Mouse (Mus musculus) heart, postnatal 36 days (tissue): Measurements from ENCODE around the gene Slc25a13. TPM values are rescaled to one million over a fixed set of nuclear protein-coding genes. Genes with fewer than 3 reads are reported as not detected.

Source experiments
- DNase-seq, 2 experiments: peaks; one replicate each; pipeline ENCODE4 v3.0.0; 2021 to 2022
- intact Hi-C: fragments of 180-260 bp; cut with DNase I; formaldehyde crosslinking; loops from one replicate; pipeline ENCODE4 v1.15.1; 2025
- total RNA-seq, 2 experiments: library from RNA; stranded (reverse); gene quantifications; 2 replicates each; pipeline ENCODE4 v1.2.3; 2021

Slc25a13 gene
- total RNA-seq, 2 experiments from 2014 or later: 146 to 153 TPM

- DNase-seq: no peak
These were observed 147.0 kb downstream of the Slc25a13 start for GRCm38 (mm10) chr6:6070015-6070414.

DNA sequence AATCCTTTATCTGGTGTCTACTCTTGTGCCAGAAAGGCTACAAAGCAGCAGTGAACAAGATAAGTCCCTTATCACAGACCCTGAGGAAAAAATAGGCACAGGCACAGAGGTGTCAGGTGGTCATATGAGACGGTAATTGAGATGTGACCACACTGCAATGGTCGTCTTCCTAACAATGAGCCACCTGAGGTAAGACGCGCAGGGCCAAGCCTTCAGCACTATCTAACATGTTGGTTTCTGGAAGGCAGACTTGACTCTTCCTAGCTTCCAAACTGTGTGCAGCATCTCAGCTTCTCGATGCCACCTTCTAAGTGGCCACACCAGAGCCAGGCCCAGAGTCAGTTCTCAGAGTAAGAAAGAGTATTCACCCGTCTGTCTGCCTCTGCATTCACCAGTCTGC lies 149.8 kb downstream of the Slc25a13 start:
- DNase-seq: peak in 1 of 2 experiments; percentile 10
- intact Hi-C loops: no loop called here

More at GRCm38 (mm10) chr6:6070015-6070414, 147.0 kb downstream of the Slc25a13 start:
- intact Hi-C loops: no loop called here

GRCm38 (mm10) chr6:6058548-6058947 lies 158.4 kb downstream of the Slc25a13 start:
- DNase-seq: no peak
- intact Hi-C loops: no loop called here

DNA sequence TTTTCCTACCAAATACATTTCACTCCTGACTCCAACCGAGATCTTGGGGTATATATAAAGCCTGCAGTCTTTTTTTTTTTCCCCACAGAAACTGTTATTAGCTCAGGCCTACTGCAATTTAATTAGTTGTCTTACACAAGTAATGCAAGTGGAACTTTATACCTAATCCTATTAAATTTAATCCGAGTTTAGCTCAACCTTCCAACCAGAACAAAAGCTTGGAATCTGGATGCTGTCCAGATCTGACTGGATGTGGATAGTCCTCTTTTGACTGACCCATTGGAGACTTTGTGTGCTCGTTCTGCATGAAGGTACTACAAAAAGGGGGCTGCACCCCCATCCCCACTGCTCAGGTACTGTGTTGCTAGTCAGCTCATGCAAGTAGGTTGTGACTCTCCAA lies 163.0 kb downstream of the Slc25a13 start:
- intact Hi-C loops: no loop called here
- DNase-seq: no peak

DNA sequence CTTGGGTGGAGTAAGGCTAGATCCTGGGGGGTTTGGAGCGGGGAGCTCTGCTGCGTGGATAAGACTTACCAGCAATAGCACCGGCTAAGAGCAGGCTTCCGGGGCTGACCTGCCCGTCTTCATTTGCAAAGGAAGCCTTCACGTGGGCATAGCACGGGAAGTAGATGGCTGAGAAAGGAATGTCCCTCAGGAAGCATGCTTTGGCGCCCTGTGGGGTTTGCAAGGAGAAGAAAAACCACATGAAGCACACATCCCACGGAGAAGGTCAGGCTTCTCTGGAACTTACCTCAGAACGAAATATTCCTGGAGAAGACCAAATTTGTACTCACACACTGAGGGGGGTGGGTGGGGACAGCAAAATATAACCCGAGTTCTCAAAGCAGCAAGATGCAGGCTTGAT lies 164.3 kb downstream of the Slc25a13 start:
- DNase-seq: no peak
- intact Hi-C loops: no loop called here

DNA sequence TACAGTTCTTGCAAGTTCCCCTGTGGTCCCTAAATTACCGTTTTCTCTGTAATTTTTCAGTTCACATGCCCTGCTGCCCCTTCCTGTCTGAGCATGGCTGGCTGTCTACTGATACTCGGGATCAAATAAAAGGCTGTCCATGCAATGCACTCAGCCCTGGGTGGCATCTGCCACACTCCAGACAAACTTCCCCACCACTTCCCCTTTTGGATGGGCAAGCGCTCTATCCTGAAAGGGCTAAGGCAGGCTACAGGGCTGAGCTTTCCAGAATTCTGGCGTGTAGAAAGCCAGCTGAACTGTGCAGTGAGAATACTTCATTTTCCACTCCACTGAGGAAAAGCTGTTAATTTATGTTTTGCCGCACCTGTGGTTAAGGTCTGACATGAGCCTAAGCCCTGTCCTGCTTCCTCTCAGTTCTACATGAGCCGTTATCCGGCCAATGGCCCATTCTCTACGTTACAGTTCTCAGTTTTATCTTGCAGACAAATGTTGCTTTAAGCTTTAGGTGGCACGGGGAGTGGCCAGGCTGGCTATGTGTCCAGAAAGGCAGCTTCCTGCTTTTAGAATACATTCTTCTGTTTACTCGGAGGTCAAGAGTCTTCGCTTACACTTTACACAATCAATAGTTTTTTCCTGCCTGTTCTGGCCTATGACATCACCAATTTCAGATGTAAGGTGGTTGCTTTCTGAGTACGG lies 170.1 kb downstream of the Slc25a13 start:
- DNase-seq: no peak
- intact Hi-C loops: no loop called here

DNA sequence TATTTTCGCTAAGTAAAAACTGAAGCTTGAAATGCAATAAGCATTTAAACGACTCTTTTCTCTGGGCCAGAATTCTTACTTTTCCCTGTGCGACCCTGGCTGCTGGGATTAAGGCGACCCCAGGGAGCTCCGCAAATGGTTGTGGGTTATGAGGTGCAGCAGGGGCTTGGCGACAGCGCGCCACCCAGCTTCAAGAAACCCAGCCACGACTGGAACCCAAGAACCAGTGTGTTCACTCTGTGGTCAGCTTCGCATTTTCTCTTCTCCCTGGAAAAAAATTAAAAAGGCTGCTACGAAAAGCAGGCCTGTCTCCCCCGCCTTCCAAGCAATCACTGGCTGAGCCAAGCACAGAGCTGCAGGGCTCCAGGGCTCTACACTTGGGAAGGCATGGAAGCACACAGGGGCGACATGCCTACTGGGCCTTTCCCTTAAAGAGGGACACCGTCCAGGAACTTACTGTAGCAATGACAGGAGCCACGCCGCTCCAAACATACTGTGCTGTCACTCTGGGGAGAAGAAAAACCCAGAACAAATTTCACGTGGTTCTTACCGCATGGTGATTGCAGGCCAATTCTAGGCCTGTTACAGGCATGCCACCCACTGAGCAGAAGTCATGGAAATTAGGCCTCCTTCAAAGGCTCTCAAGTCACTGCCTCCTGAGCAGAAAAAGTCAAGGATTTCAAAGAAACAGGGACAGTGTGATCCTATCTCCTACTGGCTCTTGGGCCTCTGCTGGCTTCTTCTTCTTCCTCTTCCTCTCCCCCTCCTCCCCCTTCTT lies 178.0 kb downstream of the Slc25a13 start:
- intact Hi-C loops: no loop called here
- no peak for DNase-seq

- DNase-seq: no peak
- intact Hi-C loops: no loop called here
These were observed 189.3 kb downstream of the Slc25a13 start for GRCm38 (mm10) chr6:6027664-6028063.

- intact Hi-C loops: no loop called here
- no peak for DNase-seq
These were observed 193.0 kb downstream of the Slc25a13 start for GRCm38 (mm10) chr6:6023976-6024375.

DNA sequence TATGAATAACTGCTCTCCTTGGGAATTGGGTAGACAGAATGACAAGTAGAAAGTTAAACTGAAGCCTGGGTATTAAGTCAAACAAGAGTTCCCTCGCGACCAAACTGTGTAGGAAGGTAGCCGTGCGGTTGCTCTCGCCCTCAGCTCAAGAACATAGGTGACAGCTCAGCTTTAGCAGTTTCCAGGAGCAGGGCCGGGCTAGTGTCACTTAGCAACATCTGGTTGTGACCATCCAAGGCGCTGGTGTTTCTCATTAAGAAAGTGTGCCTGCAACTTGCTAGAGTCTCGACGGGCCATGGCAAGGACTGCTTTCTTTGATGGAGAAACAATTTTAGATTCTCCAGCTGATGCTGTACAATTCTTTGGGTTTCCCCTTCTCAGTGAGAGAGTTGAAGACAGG lies 200.0 kb downstream of the Slc25a13 start:
- intact Hi-C loops: no loop called here

DNA sequence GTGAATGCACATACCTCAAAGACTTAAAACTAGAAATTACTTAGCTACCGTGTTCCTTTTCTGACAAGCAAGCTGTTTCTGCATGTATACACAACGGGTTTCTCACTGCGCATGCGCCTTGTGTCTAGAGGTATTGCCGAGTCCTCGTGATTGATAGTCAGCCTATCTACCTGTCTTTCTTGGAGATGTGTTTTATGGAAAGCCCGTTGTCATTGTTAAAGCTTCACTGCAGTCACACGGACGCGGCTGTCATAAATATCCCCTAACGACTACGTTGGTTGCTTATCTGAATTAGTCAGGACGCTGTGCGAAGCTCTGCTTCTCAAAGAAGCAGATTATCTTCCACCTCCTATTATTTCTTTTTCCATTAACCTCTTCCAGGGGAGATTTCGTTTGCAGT lies 201.4 kb downstream of the Slc25a13 start:
- intact Hi-C loops: no loop called here
- DNase-seq: no peak

More for the DNA sequence above, 200.0 kb downstream of the Slc25a13 start:
- no peak for DNase-seq

DNA sequence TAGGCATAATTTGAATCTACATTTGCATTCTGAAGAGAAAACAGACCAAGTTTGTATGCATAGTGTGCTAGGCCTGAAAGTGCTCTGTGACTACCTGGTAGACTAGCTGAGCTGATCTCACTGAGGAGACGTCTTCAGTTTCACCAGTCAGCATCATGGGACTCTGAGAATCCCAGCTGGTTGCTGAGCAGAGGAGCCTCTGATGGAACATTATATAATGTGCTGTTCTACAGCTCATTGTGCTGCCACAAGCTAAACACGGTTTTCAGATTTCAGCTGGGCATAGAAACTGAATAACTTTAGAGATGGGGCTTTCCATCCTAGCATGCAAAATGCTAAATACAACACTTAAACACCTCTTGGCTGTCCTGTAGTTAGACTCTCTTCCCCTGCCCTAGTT lies 205.6 kb downstream of the Slc25a13 start:
- intact Hi-C loops: no loop called here
- DNase-seq: no peak

DNA sequence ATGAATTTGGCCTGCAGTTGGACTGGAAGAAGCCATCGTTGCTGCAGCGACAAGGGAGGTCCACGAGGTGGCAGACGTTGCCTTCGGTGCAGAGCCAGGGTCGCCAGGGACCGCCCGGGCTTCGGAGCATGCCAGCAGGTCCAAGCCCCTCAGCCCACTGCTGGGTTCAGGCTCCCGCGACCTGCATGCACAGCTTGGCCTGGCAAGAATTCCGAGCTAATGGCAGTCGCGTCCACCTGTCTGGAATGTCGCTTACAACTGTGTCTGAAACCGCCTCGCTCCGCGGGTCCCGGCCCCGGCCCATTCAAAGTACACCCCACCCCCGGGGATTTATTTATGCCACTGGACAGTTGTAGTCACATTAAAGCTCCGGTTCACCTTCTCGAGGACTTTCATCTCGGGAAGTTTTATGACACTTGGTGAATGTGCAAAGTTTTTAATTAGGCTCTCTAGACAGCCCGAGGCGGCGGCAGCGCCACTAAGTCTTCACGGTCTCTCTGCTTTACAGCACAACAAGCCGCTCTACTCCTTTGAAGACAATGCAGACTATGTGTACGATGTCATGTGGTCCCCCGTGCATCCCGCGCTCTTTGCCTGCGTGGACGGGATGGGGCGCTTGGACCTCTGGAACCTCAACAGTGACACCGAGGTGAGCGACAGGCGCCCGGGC lies 211.1 kb downstream of the Slc25a13 start:
- peak; percentile 67 to 72 for DNase-seq
- intact Hi-C loops: loop anchor here (1.0 to 5.0 kb wide), 3 partner anchors 571 to 909 kb away; partner anchors contain the start of gene Sem1

DNA sequence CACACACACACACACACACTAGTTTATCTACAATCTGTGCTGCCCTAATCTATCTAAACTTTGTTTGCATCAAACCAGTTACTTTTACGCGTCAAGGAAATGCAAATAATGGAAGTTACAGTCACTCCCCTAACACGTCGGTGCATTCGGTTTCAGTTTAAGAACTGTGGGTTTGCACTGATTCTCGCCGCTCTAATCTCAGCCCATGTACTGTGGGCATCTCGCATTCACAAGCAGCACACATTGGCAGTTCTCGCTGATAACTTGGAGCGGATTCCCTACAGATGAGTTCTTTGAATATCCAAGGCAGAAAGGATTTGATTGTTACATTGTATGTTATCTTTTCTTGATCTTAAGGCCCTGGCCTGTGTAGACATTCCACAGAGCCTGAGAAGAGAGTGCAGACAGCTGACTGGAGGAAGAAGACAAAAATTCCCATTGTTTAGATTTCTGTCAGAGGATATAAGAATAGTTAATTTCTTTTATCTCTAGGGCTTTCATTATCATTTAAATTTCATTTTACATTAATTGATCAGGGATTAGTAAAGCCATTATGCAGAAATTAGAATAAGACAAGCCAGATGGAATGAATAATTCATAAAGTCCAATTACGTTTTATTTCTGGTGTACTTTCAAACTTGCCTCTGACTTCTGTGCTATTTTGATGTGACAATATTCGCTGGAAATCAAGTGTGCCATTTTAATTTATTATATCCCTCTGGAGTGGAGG lies 212.1 kb downstream of the Slc25a13 start:
- intact Hi-C loops: loop anchor here (1.0 to 5.0 kb wide), 2 partner anchors 572 to 880 kb away; partner anchors contain the start of gene Sem1
- DNase-seq: no peak

DNA sequence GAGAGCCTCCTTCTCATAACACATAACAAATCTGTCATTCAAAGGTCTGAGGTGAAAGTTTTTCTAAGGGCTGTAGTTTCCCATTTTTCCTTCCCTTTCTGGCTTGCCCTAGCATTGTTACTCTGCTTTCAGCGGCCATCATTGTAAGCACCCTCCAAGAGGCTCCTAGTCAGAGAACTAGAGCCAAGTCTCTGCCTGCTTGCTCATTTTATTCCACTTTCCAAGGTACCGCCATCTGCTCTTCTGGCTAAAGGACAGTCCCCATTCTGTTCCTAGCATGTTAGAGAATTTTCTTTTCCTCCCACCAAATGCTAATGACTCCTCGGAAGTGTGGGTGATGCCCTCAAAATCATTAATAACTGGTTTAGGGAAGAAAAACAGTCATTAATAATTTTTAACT lies 214.9 kb downstream of the Slc25a13 start:
- intact Hi-C loops: no loop called here
- no peak for DNase-seq

DNA sequence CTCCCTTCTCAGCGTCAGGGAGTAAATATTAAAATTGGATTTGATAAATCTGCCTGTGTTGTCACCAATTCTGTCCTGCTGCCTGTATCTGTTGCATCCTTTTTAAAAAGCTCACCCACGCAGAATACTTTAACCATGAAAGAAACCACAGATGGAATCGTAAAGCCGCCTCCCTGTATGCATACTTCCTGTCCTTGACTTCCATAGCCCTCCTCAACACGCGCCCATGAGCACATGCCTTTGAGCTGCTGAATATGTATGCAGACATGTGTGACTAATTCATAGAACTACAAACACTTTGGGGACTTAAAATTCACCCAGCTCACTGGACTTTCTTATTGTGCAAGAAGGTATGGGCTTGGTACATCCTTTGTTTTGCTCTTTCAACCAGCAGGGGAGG lies 219.4 kb downstream of the Slc25a13 start:
- no peak for DNase-seq
- intact Hi-C loops: no loop called here

GRCm38 (mm10) chr6:5993056-5993455 lies 223.9 kb downstream of the Slc25a13 start:
- intact Hi-C loops: no loop called here
- DNase-seq: no peak

DNA sequence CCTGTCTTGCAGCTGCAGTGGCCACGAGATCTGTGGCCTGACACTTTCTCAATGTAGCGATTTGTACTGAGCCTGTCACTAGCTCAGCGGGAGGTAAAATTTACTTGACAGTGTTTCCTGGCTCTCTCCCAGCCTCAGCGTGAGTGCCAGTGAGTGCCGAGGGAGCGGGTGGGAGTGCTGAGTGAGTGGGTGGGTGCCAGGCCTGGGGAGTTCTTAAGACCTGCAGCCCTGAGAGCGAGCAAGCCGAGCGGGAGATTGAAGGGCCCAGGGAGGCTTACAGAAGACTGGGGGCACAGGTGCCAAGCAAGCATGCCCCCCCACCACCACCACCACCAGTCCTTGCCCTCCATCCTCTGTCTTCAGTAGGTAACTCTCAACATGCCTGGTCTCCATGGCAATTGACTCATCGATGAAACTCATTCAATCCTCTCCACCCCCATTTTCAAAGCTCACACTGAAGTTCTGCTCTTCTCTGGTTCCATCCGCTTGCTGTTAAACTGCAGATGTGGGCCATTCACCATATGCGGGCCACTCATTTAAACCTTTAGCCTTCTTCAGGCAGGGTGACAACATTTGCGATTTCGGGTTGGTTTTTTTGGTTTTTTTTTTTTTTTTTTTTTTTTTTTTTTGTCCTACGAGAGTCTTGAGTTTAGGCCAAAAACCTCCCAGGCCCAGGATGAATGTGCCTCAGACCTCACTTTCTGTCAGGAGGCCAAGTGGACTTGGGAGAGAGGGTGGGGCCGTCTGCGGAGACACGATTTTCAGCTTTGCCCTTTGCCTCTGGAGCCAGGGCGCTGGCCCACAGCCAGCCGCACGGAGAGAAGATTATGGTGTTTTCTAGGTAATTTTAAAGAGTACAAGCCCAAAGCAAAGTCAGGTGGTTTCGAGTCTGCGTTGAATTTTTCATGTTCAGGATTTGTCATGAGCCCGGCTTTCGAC lies 224.9 kb downstream of the Slc25a13 start:
- intact Hi-C loops: no loop called here
- peak; percentile 38 to 39 for DNase-seq

- DNase-seq: no peak
- intact Hi-C loops: no loop called here
These were observed 225.7 kb downstream of the Slc25a13 start for GRCm38 (mm10) chr6:5991243-5991642.
